30 mouse cellular contexts compared by ENCODE assay signal in the genomic region with DNA sequence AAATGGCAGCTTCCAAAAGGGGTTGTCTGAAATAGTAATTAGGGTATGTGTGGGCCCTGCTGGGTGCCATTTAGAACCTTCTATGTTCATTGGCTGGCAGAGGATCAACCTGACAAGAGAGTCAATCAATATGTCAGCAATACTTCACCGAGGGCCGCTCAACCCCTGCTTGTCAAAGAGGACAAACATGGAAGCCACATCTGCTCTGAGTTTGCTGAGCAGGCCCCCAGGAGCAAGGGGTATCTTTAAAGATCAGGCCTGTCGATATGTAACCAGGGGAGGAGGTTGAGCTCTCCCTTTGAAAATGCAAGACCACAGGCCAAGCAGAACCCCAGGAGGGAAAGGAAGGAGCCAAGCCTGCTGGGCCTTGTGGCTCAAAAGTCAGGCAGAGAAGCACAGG.
DNase-seq lines count a peak whose midpoint lies in the region; ATAC-seq and TF ChIP-seq lines count a peak whose summit lies in the region.
"Had no signal": no experiment of that assay in that cellular context is flagged by ENCODE, and none has a peak within 500 bp of the region (broad histone marks: within the 10 kb centered on the region; RNA-seq: fewer than 3 reads in every experiment).

No protein-coding gene starts in this region.

- peaks cover 64% of the 10 kb centered on the region for H3K4me1 ChIP-seq in hindbrain, embryonic 10.5 days (replicated peaks)
- H3K4me1 ChIP-seq in hindbrain, embryonic 13.5 days (replicated peaks): peaks cover 50% of the 10 kb centered on the region
- H3K4me1 ChIP-seq in midbrain, embryonic 11.5 days (ENCODE audit: control insufficient read depth, insufficient read depth, low read length): peaks cover 5% of the 10 kb centered on the region
- H3K4me1 ChIP-seq in midbrain, postnatal 0 days (ENCODE audit: insufficient read depth, low read length): no peaks in the 10 kb centered on the region; the same call in 1 of the 2 replicates
- H3K4me1 ChIP-seq in limb, embryonic 10.5 days: peaks cover 34% of the 10 kb centered on the region

- no peaks in the 10 kb centered on the region for H3K36me3 ChIP-seq in hindbrain, embryonic 10.5 days
- no peaks in the 10 kb centered on the region for H3K36me3 ChIP-seq in hindbrain, embryonic 13.5 days
- no peaks in the 10 kb centered on the region for H3K36me3 ChIP-seq in midbrain, embryonic 11.5 days (ENCODE audit: control insufficient read depth, insufficient read depth, low read length)
- H3K36me3 ChIP-seq in midbrain, postnatal 0 days (ENCODE audit: insufficient read depth, low read length): no peaks in the 10 kb centered on the region
- no peaks in the 10 kb centered on the region for H3K36me3 ChIP-seq in limb, embryonic 10.5 days
- H3K36me3 ChIP-seq: embryonic facial prominence, embryonic 10.5 days; embryonic facial prominence, embryonic 13.5 days; forebrain, embryonic 12.5 days; G1E; heart, embryonic 13.5 days had no signal

- peak overlapping the region; percentile 46 for H3K27ac ChIP-seq in hindbrain, embryonic 10.5 days
- no peak overlapping the region for H3K27ac ChIP-seq in hindbrain, embryonic 13.5 days
- H3K27ac ChIP-seq in midbrain, embryonic 11.5 days (ENCODE audit: low read depth, low read length): no peak overlapping the region
- no peak overlapping the region for H3K27ac ChIP-seq in midbrain, postnatal 0 days (ENCODE audit: low read depth, low read length)
- peak overlapping the region; percentile 50 for H3K27ac ChIP-seq in limb, embryonic 10.5 days
- H3K27ac ChIP-seq: embryonic facial prominence, embryonic 10.5 days; embryonic facial prominence, embryonic 13.5 days; forebrain, embryonic 12.5 days; gastrocnemius, adult 2 months; heart, embryonic 13.5 days; hindbrain, embryonic 14.5 days had no signal

- TF ChIP-seq CTCF in midbrain, postnatal 0 days (IDR thresholded peaks at IDR 0.05): no peak

- ATAC-seq in hindbrain, embryonic 13.5 days (ENCODE audit: low FRiP score): no peak
- ATAC-seq in midbrain, embryonic 11.5 days (ENCODE audit: low FRiP score): no peak
- no peak for ATAC-seq in midbrain, postnatal 0 days (ENCODE audit: low FRiP score)
- ATAC-seq: forebrain, embryonic 16.5 days; intestine, postnatal 0 days; Patski had no signal

- H3K4me2 ChIP-seq in hindbrain, embryonic 13.5 days: no peak overlapping the region
- H3K4me2 ChIP-seq in midbrain, embryonic 11.5 days: no peak overlapping the region
- no peak overlapping the region for H3K4me2 ChIP-seq in midbrain, postnatal 0 days (ENCODE audit: low read depth, low read length, poor library complexity, severe bottlenecking)
- H3K4me2 ChIP-seq: embryonic facial prominence, embryonic 13.5 days; forebrain, embryonic 12.5 days; heart, embryonic 13.5 days; hindbrain, embryonic 14.5 days had no signal

- H3K9ac ChIP-seq in hindbrain, embryonic 13.5 days: no peak overlapping the region
- H3K9ac ChIP-seq in midbrain, embryonic 11.5 days (ENCODE audit: low read length): no peak overlapping the region
- no peak overlapping the region for H3K9ac ChIP-seq in midbrain, postnatal 0 days (replicated peaks; ENCODE audit: low read length, poor library complexity, severe bottlenecking)
- H3K9ac ChIP-seq: embryonic facial prominence, embryonic 13.5 days; forebrain, embryonic 12.5 days; heart, embryonic 13.5 days; hindbrain, embryonic 14.5 days had no signal

- H3K4me3 ChIP-seq in hindbrain, embryonic 10.5 days: no peak overlapping the region
- no peak overlapping the region for H3K4me3 ChIP-seq in hindbrain, embryonic 13.5 days
- H3K4me3 ChIP-seq in midbrain, embryonic 11.5 days (ENCODE audit: low read depth, low read length): no peak overlapping the region
- no peak overlapping the region for H3K4me3 ChIP-seq in midbrain, postnatal 0 days (ENCODE audit: low read depth, low read length)
- H3K4me3 ChIP-seq in limb, embryonic 10.5 days: no peak overlapping the region
- H3K4me3 ChIP-seq: embryonic facial prominence, embryonic 10.5 days; embryonic facial prominence, embryonic 13.5 days; erythroblast, embryonic 14.5 days; forebrain, embryonic 12.5 days; gastrocnemius, adult 2 months; heart, embryonic 13.5 days had no signal

- DNase-seq in embryo, embryonic 10.5 days (ENCODE audit: low spot score): peak; percentile 44
- no peak for DNase-seq in embryo, embryonic 9.5 days (ENCODE audit: extremely low spot score)
- peak; percentile 52 for DNase-seq in hindbrain, embryonic 10.5 days (ENCODE audit: low spot score)
- DNase-seq in midbrain, embryonic 11.5 days (ENCODE audit: low spot score, missing footprints): peak; percentile 86
- DNase-seq in midbrain, postnatal 0 days (ENCODE audit: low spot score): no peak
- DNase-seq in limb, embryonic 10.5 days (ENCODE audit: low spot score): no peak
- no peak for DNase-seq in adrenal gland, adult 8-10 months
- DNase-seq: adrenal gland, postnatal 14 days; B cell, adult 2 months; cerebellum, adult 11 months; cerebellum, adult 2 months; cerebellum, adult 9-11 months; cerebellum, postnatal 25 days; gastrocnemius, adult 2 months; gastrocnemius, postnatal 14 days; heart, adult 18-20 months; heart, postnatal 14 days; heart, postnatal 4 days had no signal

- H3K9me3 ChIP-seq in hindbrain, embryonic 10.5 days: no peaks in the 10 kb centered on the region
- no peaks in the 10 kb centered on the region for H3K9me3 ChIP-seq in hindbrain, embryonic 13.5 days
- no peaks in the 10 kb centered on the region for H3K9me3 ChIP-seq in midbrain, embryonic 11.5 days (ENCODE audit: control insufficient read depth, low read length)
- H3K9me3 ChIP-seq in midbrain, postnatal 0 days (ENCODE audit: low read length): no peaks in the 10 kb centered on the region
- H3K9me3 ChIP-seq in limb, embryonic 10.5 days (replicated peaks): no peaks in the 10 kb centered on the region
- H3K9me3 ChIP-seq: embryonic facial prominence, embryonic 10.5 days; embryonic facial prominence, embryonic 13.5 days; forebrain, embryonic 12.5 days; heart, embryonic 13.5 days had no signal

- 15% methylated on average over 3 of the region's 3 CpGs for WGBS in hindbrain, embryonic 10.5 days
- WGBS in hindbrain, embryonic 13.5 days: 14% methylated on average over 3 of the region's 3 CpGs
- 45% methylated on average over 3 of the region's 3 CpGs for WGBS in midbrain, embryonic 11.5 days
- WGBS in midbrain, postnatal 0 days: 38% methylated on average over 3 of the region's 3 CpGs
- WGBS in limb, embryonic 10.5 days: 20% methylated on average over 3 of the region's 3 CpGs

- H3K27me3 ChIP-seq in hindbrain, embryonic 10.5 days (ENCODE audit: insufficient read depth, poor library complexity, severe bottlenecking): peaks cover 7% of the 10 kb centered on the region; the same call in 1 of the 2 replicates
- H3K27me3 ChIP-seq in hindbrain, embryonic 13.5 days: no peaks in the 10 kb centered on the region
- H3K27me3 ChIP-seq in midbrain, embryonic 11.5 days (ENCODE audit: control insufficient read depth, insufficient read depth, low read length): no peaks in the 10 kb centered on the region
- H3K27me3 ChIP-seq in midbrain, postnatal 0 days (ENCODE audit: insufficient read depth, low read length): no peaks in the 10 kb centered on the region
- peaks cover 37% of the 10 kb centered on the region for H3K27me3 ChIP-seq in limb, embryonic 10.5 days (ENCODE audit: low read depth, poor library complexity, severe bottlenecking)
- H3K27me3 ChIP-seq: CH12.LX; heart, embryonic 13.5 days had no signal

Comparison
In these comparisons a context has a peak if more than half of its experiments do, and no peak if none do; other contexts are left out.
1. DNase-seq: peak in embryo, embryonic 10.5 days (single experiment), hindbrain, embryonic 10.5 days (single experiment) and midbrain, embryonic 11.5 days (single experiment); none in embryo, embryonic 9.5 days (single experiment), midbrain, postnatal 0 days (single experiment), limb, embryonic 10.5 days (single experiment) and adrenal gland, adult 8-10 months (single experiment).
2. H3K27ac ChIP-seq: peak in hindbrain, embryonic 10.5 days (single experiment) and limb, embryonic 10.5 days (single experiment); none in hindbrain, embryonic 13.5 days (single experiment), midbrain, embryonic 11.5 days (single experiment) and midbrain, postnatal 0 days (single experiment).